17 mouse cellular contexts compared by ENCODE assay signal in the genomic region with DNA sequence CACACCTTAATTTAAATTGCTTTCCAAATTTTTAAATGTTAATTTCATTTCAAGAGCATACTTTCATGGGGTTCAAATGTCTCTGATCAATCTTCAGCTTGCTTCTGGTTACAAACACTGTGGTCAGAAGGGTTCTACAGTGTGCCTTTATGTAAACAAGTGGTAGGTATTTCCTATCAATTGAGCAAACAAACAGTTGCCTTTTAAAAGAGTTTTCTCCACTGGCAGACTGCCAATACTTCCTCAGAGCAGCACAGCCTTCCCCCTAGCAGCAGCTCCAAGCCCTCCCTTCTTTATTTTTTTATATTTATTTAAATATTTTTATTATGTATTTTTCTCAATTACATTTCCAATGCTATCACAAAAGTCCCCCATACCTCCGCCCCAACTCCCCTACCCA.
DNase-seq lines count a peak whose midpoint lies in the region; ATAC-seq and TF ChIP-seq lines count a peak whose summit lies in the region.
"Had no signal": no experiment of that assay in that cellular context is flagged by ENCODE, and none has a peak within 500 bp of the region (broad histone marks: within the 10 kb centered on the region; RNA-seq: fewer than 3 reads in every experiment).

No protein-coding gene starts in this region.

- ATAC-seq in hindbrain, embryonic 14.5 days (ENCODE audit: low FRiP score), result no peak
- ATAC-seq in hindbrain, postnatal 0 days, result no peak
- ATAC-seq in lung, postnatal 0 days, result no peak
- ATAC-seq in liver, embryonic 15.5 days (ENCODE audit: insufficient read depth), result 0 out of 2 replicates have a peak, but pooled peaks have one; percentile 12
- peak; percentile 76; the same call in 1 of the 2 replicates for ATAC-seq in stomach, postnatal 0 days (ENCODE audit: low FRiP score, low TSS enrichment)

- H3K4me3 ChIP-seq in hindbrain, embryonic 14.5 days (replicated peaks; ENCODE audit: low read length), result no peak overlapping the region
- H3K4me3 ChIP-seq in hindbrain, postnatal 0 days (ENCODE audit: low read length), result no peak overlapping the region
- no peak overlapping the region for H3K4me3 ChIP-seq in lung, postnatal 0 days (ENCODE audit: low read depth, low read length)
- H3K4me3 ChIP-seq in liver, embryonic 15.5 days (replicated peaks), result no peak overlapping the region
- no peak overlapping the region for H3K4me3 ChIP-seq in stomach, postnatal 0 days (ENCODE audit: low read depth, low read length)
- H3K4me3 ChIP-seq: erythroblast, embryonic 14.5 days; hindbrain, embryonic 12.5 days; kidney, embryonic 15.5 days; liver, embryonic 13.5 days; myocyte had no signal

- peak; percentile 50 for DNase-seq in hindbrain, embryonic 14.5 days (ENCODE audit: low spot score)
- no peak for DNase-seq in hindbrain, postnatal 0 days (ENCODE audit: low spot score)
- peak; percentile 13 for DNase-seq in lung, postnatal 0 days (ENCODE audit: low spot score)
- DNase-seq in lung, postnatal 10 days, result no peak
- DNase-seq in stomach, postnatal 0 days (ENCODE audit: low spot score), result no peak
- DNase-seq in heart, postnatal 4 days, result no peak
- DNase-seq: adrenal gland, postnatal 36 days; heart, postnatal 10 days; liver, embryonic 13.5 days; thymus, adult 2 months had no signal

- no peaks in the 10 kb centered on the region for H3K36me3 ChIP-seq in hindbrain, embryonic 14.5 days (replicated peaks; ENCODE audit: control insufficient read depth, insufficient read depth)
- H3K36me3 ChIP-seq in hindbrain, postnatal 0 days (ENCODE audit: insufficient read depth, low read length), result no peaks in the 10 kb centered on the region
- no peaks in the 10 kb centered on the region for H3K36me3 ChIP-seq in lung, postnatal 0 days (ENCODE audit: insufficient read depth, low read length)
- no peaks in the 10 kb centered on the region for H3K36me3 ChIP-seq in liver, embryonic 15.5 days (replicated peaks)
- no peaks in the 10 kb centered on the region for H3K36me3 ChIP-seq in stomach, postnatal 0 days (ENCODE audit: control insufficient read depth, insufficient read depth, low read length)
- H3K36me3 ChIP-seq: hindbrain, embryonic 12.5 days; kidney, embryonic 15.5 days; liver, embryonic 13.5 days had no signal

- H3K4me1 ChIP-seq in hindbrain, embryonic 14.5 days (replicated peaks; ENCODE audit: control insufficient read depth, insufficient read depth, low read length), result no peaks in the 10 kb centered on the region
- no peaks in the 10 kb centered on the region for H3K4me1 ChIP-seq in hindbrain, postnatal 0 days (ENCODE audit: insufficient read depth, low read length)
- H3K4me1 ChIP-seq in lung, postnatal 0 days (ENCODE audit: insufficient read depth, low read depth, low read length), result no peaks in the 10 kb centered on the region
- H3K4me1 ChIP-seq in liver, embryonic 15.5 days (replicated peaks), result no peaks in the 10 kb centered on the region
- no peaks in the 10 kb centered on the region for H3K4me1 ChIP-seq in stomach, postnatal 0 days (replicated peaks; ENCODE audit: control insufficient read depth, insufficient read depth)
- H3K4me1 ChIP-seq: hindbrain, embryonic 12.5 days; kidney, embryonic 15.5 days; liver, embryonic 13.5 days had no signal

- 88% methylated on average over 1 of the region's 1 CpGs for WGBS in hindbrain, embryonic 14.5 days
- WGBS in hindbrain, postnatal 0 days, result 96% methylated on average over 1 of the region's 1 CpGs
- 72% methylated on average over 1 of the region's 1 CpGs for WGBS in lung, postnatal 0 days
- 72% methylated on average over 1 of the region's 1 CpGs for WGBS in liver, embryonic 15.5 days (ENCODE audit: insufficient replicate concordance)
- 86% methylated on average over 1 of the region's 1 CpGs for WGBS in stomach, postnatal 0 days

- H3K27me3 ChIP-seq in hindbrain, embryonic 14.5 days (ENCODE audit: control insufficient read depth, insufficient read depth, low read length), result no peaks in the 10 kb centered on the region
- H3K27me3 ChIP-seq in hindbrain, postnatal 0 days (ENCODE audit: insufficient read depth, low read length), result no peaks in the 10 kb centered on the region
- no peaks in the 10 kb centered on the region for H3K27me3 ChIP-seq in lung, postnatal 0 days (replicated peaks; ENCODE audit: insufficient read depth, low read length)
- H3K27me3 ChIP-seq in liver, embryonic 15.5 days, result no peaks in the 10 kb centered on the region
- no peaks in the 10 kb centered on the region for H3K27me3 ChIP-seq in stomach, postnatal 0 days (ENCODE audit: control insufficient read depth, insufficient read depth, low read length)
- H3K27me3 ChIP-seq: hindbrain, embryonic 12.5 days; kidney, embryonic 15.5 days; liver, embryonic 13.5 days had no signal

- no peak for TF ChIP-seq EP300 in lung, postnatal 0 days (IDR thresholded peaks at IDR 0.05)
- no peak for TF ChIP-seq EP300 in stomach, postnatal 0 days (optimal IDR thresholded peaks at IDR 0.05)

- no peak for TF ChIP-seq CTCF in hindbrain, postnatal 0 days (IDR thresholded peaks at IDR 0.05; ENCODE audit: low read depth)
- TF ChIP-seq CTCF in lung, postnatal 0 days (IDR thresholded peaks at IDR 0.05), result no peak
- no peak for TF ChIP-seq CTCF in stomach, postnatal 0 days (IDR thresholded peaks at IDR 0.05; ENCODE audit: low read depth)

- no peak overlapping the region for H3K9ac ChIP-seq in hindbrain, embryonic 14.5 days
- no peak overlapping the region for H3K9ac ChIP-seq in hindbrain, postnatal 0 days (replicated peaks; ENCODE audit: low read length)
- H3K9ac ChIP-seq in lung, postnatal 0 days (replicated peaks; ENCODE audit: low read depth), result no peak overlapping the region
- no peak overlapping the region for H3K9ac ChIP-seq in liver, embryonic 15.5 days
- no peak overlapping the region for H3K9ac ChIP-seq in stomach, postnatal 0 days (ENCODE audit: low read length)
- H3K9ac ChIP-seq: hindbrain, embryonic 12.5 days; kidney, embryonic 15.5 days; liver, embryonic 13.5 days had no signal

- no peaks in the 10 kb centered on the region for H3K9me3 ChIP-seq in hindbrain, embryonic 14.5 days (ENCODE audit: control insufficient read depth, low read length)
- H3K9me3 ChIP-seq in hindbrain, postnatal 0 days (ENCODE audit: low read length), result no peaks in the 10 kb centered on the region
- H3K9me3 ChIP-seq in lung, postnatal 0 days (ENCODE audit: low read length), result no peaks in the 10 kb centered on the region
- no peaks in the 10 kb centered on the region for H3K9me3 ChIP-seq in liver, embryonic 15.5 days (replicated peaks)
- H3K9me3 ChIP-seq in stomach, postnatal 0 days (ENCODE audit: control insufficient read depth, low read length), result no peaks in the 10 kb centered on the region
- H3K9me3 ChIP-seq: hindbrain, embryonic 12.5 days; kidney, embryonic 15.5 days; liver, embryonic 13.5 days had no signal

- no peak overlapping the region for H3K4me2 ChIP-seq in hindbrain, embryonic 14.5 days (replicated peaks)
- H3K4me2 ChIP-seq in hindbrain, postnatal 0 days (ENCODE audit: low read depth, low read length), result no peak overlapping the region
- no peak overlapping the region for H3K4me2 ChIP-seq in lung, postnatal 0 days (replicated peaks; ENCODE audit: low read depth, low read length)
- H3K4me2 ChIP-seq in liver, embryonic 15.5 days, result no peak overlapping the region
- no peak overlapping the region for H3K4me2 ChIP-seq in stomach, postnatal 0 days (replicated peaks; ENCODE audit: low read depth)
- H3K4me2 ChIP-seq: heart, embryonic 11.5 days; hindbrain, embryonic 12.5 days; kidney, embryonic 15.5 days; liver, embryonic 13.5 days; midbrain, embryonic 11.5 days had no signal

- H3K27ac ChIP-seq in hindbrain, embryonic 14.5 days, result no peak overlapping the region
- H3K27ac ChIP-seq in hindbrain, postnatal 0 days, result no peak overlapping the region
- H3K27ac ChIP-seq in lung, postnatal 0 days (ENCODE audit: low read length), result no peak overlapping the region
- H3K27ac ChIP-seq in liver, embryonic 15.5 days (replicated peaks), result no peak overlapping the region
- H3K27ac ChIP-seq in stomach, postnatal 0 days (replicated peaks), result no peak overlapping the region
- H3K27ac ChIP-seq: hindbrain, embryonic 12.5 days; kidney, embryonic 15.5 days; liver, embryonic 13.5 days had no signal

Comparison
In these comparisons a context has a peak if more than half of its experiments do, and no peak if none do; other contexts are left out.
1. DNase-seq: peak in hindbrain, embryonic 14.5 days (single experiment) and lung, postnatal 0 days (single experiment); none in hindbrain, postnatal 0 days (single experiment), lung, postnatal 10 days (single experiment), stomach, postnatal 0 days (single experiment) and heart, postnatal 4 days (single experiment).
2. ATAC-seq: peak in liver, embryonic 15.5 days (single experiment) and stomach, postnatal 0 days (single experiment); none in hindbrain, embryonic 14.5 days (single experiment), hindbrain, postnatal 0 days (single experiment) and lung, postnatal 0 days (single experiment).